Mouse (Mus musculus): Measurements from ENCODE around the gene Spry1. TPM values are rescaled to one million over a fixed set of nuclear protein-coding genes. Genes with fewer than 3 reads are reported as not detected.

The Spry1 gene
- total RNA-seq, 4 experiments from 2014 or later = 22.4 to 42.8 (median 34.7) TPM

DNA sequence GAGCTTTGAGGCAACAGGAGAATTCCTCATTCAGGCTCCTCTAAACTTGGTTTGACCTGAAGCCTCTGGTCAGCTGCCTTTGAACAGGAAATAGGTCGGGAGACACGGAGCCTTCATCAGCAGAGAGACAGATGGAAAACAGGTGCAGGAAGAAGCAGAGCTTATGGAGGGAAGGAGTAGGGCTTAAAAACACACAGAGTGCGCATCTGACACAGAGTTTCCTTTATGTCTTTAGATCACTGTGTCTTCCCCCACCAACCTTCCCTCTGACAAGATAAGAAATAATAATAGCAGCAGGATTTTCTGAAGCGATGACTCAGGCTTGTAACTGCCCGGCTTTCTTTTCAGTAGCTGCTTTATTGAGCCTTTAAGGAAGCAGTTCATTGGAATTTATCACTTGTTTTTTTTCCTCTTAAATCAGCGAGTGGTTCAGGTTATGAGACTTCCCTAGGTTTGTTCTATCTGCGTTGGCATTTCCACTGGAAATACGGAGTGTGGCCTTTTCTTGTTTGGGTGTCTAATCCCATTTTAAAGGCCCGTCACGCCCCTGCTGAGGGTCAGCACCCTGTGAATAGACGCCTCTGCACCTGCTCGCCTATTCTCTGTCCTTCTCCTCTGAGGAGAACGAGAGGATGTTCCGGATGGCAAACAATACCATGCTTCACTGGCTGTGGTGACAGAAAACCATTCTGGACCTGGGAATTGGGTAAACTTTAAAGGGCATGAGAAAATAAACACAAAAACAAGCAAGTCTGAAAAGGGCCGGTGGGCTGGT, 32.7 kb downstream of the Spry1 start:
- no peak for DNase-seq

DNA sequence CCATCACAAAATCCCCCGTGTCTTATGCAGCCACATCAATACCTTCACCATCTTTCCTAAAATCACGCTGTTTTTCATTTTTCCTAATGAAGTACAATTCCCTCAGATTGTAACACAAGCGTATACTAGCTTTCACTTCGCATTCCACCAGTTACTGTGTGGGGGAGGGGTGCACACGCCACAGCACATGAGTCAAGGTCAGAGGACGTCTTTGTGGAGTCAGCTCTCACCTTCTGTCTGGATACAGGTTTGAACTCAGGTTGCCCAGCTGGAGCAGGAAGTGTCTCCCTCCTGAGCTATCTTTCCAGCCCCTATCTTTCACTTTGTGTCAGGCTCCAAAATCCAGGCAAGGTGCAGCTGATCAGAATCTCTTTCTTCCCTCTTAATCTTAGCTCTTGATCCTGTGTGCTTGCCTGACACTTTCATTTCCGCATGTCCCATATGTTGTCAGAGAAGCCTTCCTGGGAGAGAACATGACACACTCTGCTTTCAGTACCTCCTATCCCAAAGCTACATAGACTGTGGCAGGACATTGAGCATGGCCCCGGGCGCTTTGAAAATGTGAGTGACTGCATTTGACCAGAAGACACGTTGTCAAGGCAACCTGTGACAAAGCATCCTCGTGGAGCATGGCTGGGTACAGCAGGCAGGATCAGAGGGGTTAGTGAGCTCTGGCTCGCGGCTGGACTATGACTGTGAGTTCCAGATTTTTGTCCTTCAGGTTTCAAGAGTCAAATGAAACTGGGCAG, 33.9 kb downstream of the Spry1 start:
- no peak for DNase-seq

DNA sequence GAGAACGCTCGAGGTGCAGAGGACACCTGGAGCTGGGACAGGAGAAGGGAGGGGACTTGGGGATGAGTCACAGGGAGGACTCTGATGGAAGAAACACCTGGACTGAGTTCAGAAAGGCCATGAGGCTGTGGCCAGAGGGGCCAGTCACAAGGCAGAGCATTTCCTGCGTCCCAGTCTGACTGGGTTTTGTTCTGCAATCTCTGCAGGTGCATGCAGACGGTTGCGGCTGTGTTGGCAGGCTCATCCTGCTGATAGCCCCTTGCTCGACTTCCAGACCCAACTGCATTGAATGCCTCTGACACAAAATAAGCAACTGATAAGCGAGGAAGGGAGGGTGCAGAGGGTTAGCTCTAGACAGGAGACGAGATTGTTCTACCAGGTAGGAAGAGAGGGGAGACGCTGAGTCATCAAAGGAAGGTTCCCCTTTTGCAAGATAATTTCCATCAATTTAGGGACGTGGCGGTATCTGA, 35.3 kb downstream of the Spry1 start:
- no peak for DNase-seq

DNA sequence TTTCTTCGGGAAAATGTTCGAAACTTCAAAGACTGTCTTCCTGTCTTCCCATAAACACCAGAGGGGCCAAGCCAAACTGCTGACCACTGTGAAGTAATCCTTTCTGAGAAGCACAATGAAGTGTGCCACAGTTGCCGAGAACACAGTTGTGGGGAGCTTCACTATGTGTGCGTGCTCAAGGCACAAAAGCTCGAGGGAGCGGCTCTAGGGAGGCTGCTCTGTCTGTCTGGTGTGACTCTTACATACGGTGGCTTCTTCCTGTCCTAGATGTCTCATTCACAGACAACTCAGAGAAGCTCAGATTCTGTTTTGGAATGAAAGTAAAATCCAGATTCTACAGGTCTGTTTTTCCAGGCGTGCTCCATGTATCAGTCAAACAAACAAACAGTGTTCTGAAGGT, 36.5 kb downstream of the Spry1 start:
- no peak for DNase-seq

DNA sequence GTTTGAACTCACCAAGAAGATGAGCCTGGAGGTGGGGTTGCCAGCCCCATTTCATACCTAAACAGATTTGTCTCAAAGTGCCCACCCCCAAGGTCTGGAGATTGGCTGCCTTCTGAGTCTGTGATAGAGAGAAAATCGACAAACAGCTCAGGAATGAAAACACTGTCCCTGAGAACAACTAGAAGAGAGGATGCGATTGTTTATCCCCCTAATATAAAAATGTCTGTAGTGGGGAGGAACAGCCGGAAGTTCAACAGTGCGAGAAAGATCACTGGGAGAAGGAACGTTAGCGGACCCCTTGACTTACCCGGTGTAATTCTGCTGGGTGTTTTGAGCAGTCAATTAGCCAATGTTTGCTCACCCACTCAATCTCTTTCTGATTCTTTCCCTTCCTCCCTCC, 46.5 kb downstream of the Spry1 start:
- no peak for DNase-seq

DNA sequence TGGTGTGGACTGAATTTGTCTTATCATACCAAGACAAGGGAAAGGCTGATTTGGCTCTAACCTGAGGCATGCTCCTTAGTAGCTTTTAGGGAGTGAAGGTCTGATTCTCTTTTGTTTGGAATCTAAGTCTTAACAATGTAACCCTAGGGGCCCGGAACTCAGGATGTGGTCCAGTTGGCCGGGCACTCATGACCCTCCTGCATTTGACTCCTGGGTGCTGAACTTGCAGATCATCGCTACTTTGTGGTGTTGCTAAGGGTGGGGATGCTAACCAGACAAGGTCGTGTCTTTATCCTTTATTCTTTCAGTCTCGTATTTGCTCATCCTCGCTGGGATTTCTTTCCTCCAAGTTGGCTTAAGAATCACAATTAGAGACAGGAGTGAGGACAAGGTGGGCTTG, 47.0 kb downstream of the Spry1 start:
- no peak for DNase-seq

DNA sequence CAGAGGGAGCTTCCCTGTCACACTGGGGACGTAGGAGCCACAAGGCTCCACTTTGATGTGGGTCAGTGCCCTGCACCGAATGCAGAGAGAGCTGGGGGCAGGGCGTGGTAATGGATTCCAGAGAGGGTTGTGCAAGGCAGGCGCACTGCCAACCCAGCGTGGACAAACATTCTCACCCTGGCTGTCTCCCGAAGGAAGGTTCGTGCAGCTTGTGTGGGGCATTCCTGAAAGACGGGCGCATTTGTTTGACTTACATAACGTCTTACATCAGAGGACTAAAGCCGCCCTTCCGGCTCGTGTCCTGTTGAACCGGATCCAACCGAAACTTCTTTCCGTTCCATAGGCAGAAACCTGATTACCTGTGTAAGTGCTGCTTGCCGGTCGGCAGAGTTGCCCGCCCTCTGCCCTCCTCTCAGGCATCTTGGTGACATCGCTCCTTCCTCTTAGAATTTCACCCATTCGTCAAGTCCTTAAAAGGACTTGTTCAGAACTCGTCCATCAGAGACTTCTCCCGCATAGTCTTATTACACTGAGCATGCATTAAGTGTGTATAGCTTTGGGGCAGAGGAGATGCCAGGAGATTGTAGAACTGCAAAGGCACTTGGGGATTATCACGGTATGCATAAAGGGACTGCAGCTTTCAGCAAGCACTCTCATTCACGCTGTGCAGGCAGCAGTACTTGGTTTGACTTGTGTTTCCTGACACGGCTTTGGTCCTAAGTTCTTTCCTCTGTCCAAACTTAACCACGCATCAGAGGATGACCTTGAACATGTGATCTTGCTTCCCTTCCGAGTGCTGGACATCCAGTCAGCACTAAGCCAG, 47.6 kb downstream of the Spry1 start:
- peak; percentile 58 for DNase-seq

DNA sequence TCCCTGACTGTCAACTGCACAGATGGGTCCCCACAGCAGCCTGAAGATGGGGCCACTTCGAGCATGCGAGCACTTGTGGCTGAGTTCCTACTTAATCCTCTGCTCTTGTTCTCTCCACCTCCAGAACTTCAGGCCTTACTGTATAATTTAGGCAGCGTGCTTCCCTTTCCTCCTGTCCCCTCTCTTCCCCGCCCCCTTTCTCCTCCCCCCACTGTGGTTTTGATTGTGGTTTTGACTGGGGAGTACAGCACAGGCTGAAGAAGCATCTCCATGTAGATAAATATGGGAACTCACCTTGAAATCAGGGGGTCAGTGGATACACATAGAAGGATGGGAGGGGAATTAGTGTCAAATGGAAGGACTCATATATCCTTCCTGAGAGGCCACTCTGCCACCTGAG, 53.2 kb downstream of the Spry1 start:
- no peak for DNase-seq

DNA sequence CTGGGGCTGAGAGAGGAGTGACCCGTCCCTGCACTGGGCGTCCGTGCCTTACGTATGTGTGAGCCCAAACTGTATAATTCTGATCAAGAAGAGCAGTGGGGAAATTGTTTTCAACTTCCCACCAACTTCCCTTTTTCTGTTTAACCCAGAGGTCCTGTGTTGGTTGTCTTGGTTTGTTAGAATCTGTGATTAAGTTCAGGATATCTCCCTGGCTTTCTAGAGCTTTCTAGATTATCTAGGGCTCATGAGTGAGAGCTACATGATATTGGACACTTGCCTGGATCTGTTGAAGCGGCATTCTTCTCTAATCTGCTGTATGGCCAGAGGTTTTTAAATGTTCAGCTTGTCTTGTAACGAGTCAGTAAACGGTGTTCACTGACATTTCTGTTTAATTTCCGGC, 53.8 kb downstream of the Spry1 start:
- DNase-seq = no peak

Other genes with a start within 250 kb of the Spry1 start
- gene Spata5, start 220.1 kb upstream of the Spry1 start, total RNA-seq (2022) = 10 to 100 TPM; 35.1 to 47.3 (median 38.7) TPM
- gene Nudt6, start 219.7 kb upstream of the Spry1 start, total RNA-seq (2022) = 10 to 100 TPM; 16.4 to 21.7 (median 20.4) TPM
- 1 to 10 TPM in 2 of 4 experiments, under 1 TPM in 2; 0.12 to 9.2 (median 4.2) TPM for gene Gm5148, start 84.5 kb downstream of the Spry1 start, total RNA-seq (2022)

Data from adrenal gland, adult 8-10 months (tissue).